Mouse (Mus musculus): ENCODE measurements around the gene Hnf1b. TPM values are rescaled to one million over a fixed set of nuclear protein-coding genes. Genes with fewer than 3 reads are reported as not detected.
A peak's percentile ranks its signal among the peaks of the same experiment; 100 is the strongest.

Hnf1b gene
- polyA plus RNA-seq, 1 experiment from 2014 or later: not detected

DNA sequence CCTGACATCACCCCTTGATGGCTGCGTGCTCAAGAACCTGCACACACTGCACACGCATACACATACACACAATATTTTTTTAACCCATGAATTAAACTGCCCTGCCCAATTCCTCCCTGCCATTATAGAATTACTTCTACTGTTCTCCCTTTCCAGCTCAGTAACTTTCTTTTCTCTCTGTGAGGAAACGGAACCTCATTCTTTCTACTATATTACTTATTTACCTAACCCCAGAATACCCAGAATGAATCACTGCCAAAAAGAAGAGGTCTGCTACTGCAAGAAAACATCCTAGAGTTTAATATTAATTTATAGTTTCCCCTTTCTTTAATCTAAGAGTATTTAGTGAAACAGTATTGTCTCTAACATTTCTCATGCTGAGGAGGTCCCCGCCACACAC, 83.5 kb downstream of the Hnf1b start:
- no peaks in the 10 kb centered on the region for H3K9me3 ChIP-seq (ENCODE audit: control insufficient read depth, low read length)
- DNase-seq (ENCODE audit: low spot score, missing footprints) (no peak), ATAC-seq (ENCODE audit: low FRiP score) (no peak)
- H3K4me2 ChIP-seq: no peak overlapping the region
- H3K27me3 ChIP-seq (ENCODE audit: control insufficient read depth, insufficient read depth, low read length): 0 out of 2 replicates have a peak, but pooled peaks cover 2% of the 10 kb centered on the region
- H3K9ac ChIP-seq (ENCODE audit: low read length): no peak overlapping the region
- no peak overlapping the region for H3K27ac ChIP-seq (ENCODE audit: low read depth, low read length)
- no peaks in the 10 kb centered on the region for H3K36me3 ChIP-seq (ENCODE audit: control insufficient read depth, insufficient read depth, low read length)
- no peaks in the 10 kb centered on the region for H3K4me1 ChIP-seq (ENCODE audit: control insufficient read depth, insufficient read depth, low read length)
- H3K4me3 ChIP-seq (ENCODE audit: low read depth, low read length): no peak overlapping the region
- 88% methylated on average over 4 of the region's 4 CpGs for WGBS

DNA sequence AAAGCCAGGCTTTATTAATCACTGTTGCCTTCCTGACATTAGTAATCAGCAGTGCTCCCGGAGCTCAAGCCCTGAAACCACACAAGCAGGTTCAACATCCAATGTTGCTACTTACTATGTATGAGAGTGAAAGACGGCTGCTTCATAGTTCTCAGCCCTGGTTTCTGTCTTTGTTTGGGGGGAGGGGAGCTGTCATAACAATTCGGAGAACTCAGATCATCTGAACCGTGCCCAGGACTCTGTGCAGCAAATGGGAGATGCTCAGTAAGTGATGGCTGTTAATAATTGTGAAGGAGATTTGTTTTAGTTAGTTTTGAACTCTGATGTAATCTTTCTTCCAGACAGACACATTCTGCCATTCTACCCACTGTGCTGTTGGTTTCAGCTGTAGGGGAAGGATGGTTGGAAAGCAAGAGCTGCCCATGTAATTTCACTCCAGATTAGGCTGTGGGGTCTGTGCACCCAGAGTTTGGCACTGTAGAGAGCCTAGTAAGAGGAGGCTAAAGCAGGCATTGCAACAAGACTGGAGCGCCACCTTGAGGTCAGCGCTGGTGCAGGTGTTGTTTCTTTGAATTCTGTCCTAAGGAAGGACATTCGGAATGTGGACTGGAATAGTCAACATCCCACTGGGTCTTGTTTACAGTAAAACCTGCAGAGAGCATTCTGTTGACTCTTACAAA, 86.3 kb downstream of the Hnf1b start:
- H3K36me3 ChIP-seq (ENCODE audit: control insufficient read depth, insufficient read depth, low read length): no peaks in the 10 kb centered on the region
- H3K4me3 ChIP-seq (ENCODE audit: low read depth, low read length): no peak overlapping the region
- H3K9ac ChIP-seq (ENCODE audit: low read length): no peak overlapping the region
- no peak overlapping the region for H3K27ac ChIP-seq (ENCODE audit: low read depth, low read length)
- H3K27me3 ChIP-seq (ENCODE audit: control insufficient read depth, insufficient read depth, low read length): 0 out of 2 replicates have a peak, but pooled peaks cover 2% of the 10 kb centered on the region
- no peaks in the 10 kb centered on the region for H3K4me1 ChIP-seq (ENCODE audit: control insufficient read depth, insufficient read depth, low read length)
- H3K9me3 ChIP-seq (ENCODE audit: control insufficient read depth, low read length): no peaks in the 10 kb centered on the region
- DNase-seq (ENCODE audit: low spot score, missing footprints) (peak; percentile 99), ATAC-seq (ENCODE audit: low FRiP score) (no peak)
- WGBS: 22% methylated on average over 7 of the region's 7 CpGs
- H3K4me2 ChIP-seq: no peak overlapping the region

DNA sequence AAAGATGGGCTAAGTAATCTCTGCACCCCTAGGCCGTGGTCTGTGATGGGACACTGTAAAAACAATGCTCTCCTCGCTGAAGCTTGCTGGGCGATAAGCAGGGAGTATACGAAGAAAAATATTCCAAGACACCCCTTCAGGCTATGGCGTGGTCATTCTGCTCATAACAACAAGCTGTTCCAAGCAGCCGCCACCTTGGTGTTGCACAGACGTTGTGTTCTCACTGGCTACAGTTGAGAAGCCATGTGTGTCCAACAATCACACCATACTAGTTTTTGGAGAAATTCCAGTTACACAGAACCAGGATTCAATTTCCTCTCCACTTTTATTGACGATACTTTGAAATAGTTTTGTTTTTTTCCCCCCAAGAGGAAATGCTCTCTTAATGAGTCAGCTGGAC, 88.7 kb downstream of the Hnf1b start:
- 85% methylated on average over 8 of the region's 8 CpGs for WGBS
- no peak overlapping the region for H3K27ac ChIP-seq (ENCODE audit: low read depth, low read length)
- no peaks in the 10 kb centered on the region for H3K36me3 ChIP-seq (ENCODE audit: control insufficient read depth, insufficient read depth, low read length)
- no peak for ATAC-seq (ENCODE audit: low FRiP score)
- no peak overlapping the region for H3K9ac ChIP-seq (ENCODE audit: low read length)
- peaks cover 6% of the 10 kb centered on the region for H3K4me1 ChIP-seq (ENCODE audit: control insufficient read depth, insufficient read depth, low read length)
- no peak for DNase-seq (ENCODE audit: low spot score, missing footprints)
- H3K4me2 ChIP-seq: no peak overlapping the region
- H3K9me3 ChIP-seq (ENCODE audit: control insufficient read depth, low read length): no peaks in the 10 kb centered on the region
- no peak overlapping the region for H3K4me3 ChIP-seq (ENCODE audit: low read depth, low read length)
- 0 out of 2 replicates have a peak, but pooled peaks cover 2% of the 10 kb centered on the region for H3K27me3 ChIP-seq (ENCODE audit: control insufficient read depth, insufficient read depth, low read length)

DNA sequence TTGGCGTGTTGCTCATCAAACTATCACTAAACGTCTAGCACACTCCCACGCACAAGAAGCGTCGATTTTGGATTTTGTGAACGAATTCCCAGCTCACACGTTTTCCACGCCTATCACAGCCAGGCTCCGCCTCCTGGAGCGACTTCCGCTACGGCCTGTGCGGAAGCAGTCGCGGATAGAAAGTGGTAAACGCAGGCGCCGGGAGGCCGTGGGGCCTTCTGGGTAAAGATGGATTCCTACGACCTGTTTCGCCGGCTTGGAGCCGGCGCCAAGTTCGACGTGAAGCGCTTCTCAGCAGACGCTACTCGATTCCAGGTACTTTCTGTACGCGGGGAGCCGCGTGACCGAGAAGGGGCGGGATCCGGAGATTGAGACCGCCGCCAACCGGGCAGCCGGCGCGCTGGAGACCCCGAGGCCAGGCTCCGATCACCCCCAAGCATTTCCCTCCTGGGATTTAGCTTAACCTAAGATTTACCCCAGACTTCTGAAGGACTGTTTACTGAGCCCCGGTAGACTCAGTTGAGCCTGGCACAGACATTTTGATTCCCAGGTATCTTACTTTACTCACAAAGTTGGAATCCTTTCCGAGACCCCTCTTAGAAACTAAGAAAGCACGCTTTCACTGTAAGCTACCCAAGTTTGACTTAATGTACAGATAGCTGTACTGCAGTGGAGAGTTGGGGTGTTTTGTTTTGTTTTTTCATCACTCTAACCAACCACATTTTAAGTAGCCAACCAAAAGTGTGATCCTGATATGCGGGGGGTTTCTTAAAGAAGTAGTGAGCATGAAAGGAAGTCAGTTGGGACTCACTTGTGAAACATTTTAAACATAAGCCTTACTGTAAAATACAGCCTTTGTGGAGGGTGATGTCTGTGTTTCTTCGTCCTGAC, 92.3 kb downstream of the Hnf1b start, which contains the start of gene Ddx52:
Ddx52 (plus strand) TSS at position 113 of the 891 bp plus-strand sequence.
- peaks cover 14% of the 10 kb centered on the region for H3K36me3 ChIP-seq (ENCODE audit: control insufficient read depth, insufficient read depth, low read length)
- peaks cover 6% of the 10 kb centered on the region for H3K4me1 ChIP-seq (ENCODE audit: control insufficient read depth, insufficient read depth, low read length)
- WGBS: 1% methylated on average over 49 of the region's 49 CpGs
- no peak within 1 kb of the TSS for H3K27ac ChIP-seq (ENCODE audit: low read depth, low read length)
- peak within 1 kb of the TSS; percentile 92 for H3K9ac ChIP-seq (ENCODE audit: low read length)
- ATAC-seq (ENCODE audit: low FRiP score) (peak; percentile 92), DNase-seq (ENCODE audit: low spot score, missing footprints) (peak; percentile 98)
- H3K4me3 ChIP-seq (ENCODE audit: low read depth, low read length): peak within 1 kb of the TSS; percentile 80
- no peaks in the 10 kb centered on the region for H3K9me3 ChIP-seq (ENCODE audit: control insufficient read depth, low read length)
- H3K4me2 ChIP-seq: peak within 1 kb of the TSS; percentile 71
- 0 out of 2 replicates have a peak, but pooled peaks cover 2% of the 10 kb centered on the region for H3K27me3 ChIP-seq (ENCODE audit: control insufficient read depth, insufficient read depth, low read length)

Other genes with a start within 250 kb of the Hnf1b start
- not detected in 2 replicates for gene Rpl9-ps1, start 204.4 kb upstream of the Hnf1b start, polyA plus RNA-seq (2014; fragmentation: Nextera tagmentation; extraction: Ambion mirVana)
- 0.79 and 1.2 TPM in 2 replicates for gene Ccl3, start 200.7 kb upstream of the Hnf1b start, polyA plus RNA-seq (2014; fragmentation: Nextera tagmentation; extraction: Ambion mirVana)
- not detected in 2 replicates for gene Ccl4, start 187.5 kb upstream of the Hnf1b start, polyA plus RNA-seq (2014; fragmentation: Nextera tagmentation; extraction: Ambion mirVana)
- gene Wfdc17, start 146.1 kb upstream of the Hnf1b start, polyA plus RNA-seq (2014; fragmentation: Nextera tagmentation; extraction: Ambion mirVana): not detected in 2 replicates
- gene Wfdc18, start 141.0 kb upstream of the Hnf1b start, polyA plus RNA-seq (2014; fragmentation: Nextera tagmentation; extraction: Ambion mirVana): not detected in 2 replicates
- not detected in 2 replicates for gene Wfdc21, start 103.1 kb upstream of the Hnf1b start, polyA plus RNA-seq (2014; fragmentation: Nextera tagmentation; extraction: Ambion mirVana)
- gene Heatr6, start 96.4 kb upstream of the Hnf1b start, polyA plus RNA-seq (2014; fragmentation: Nextera tagmentation; extraction: Ambion mirVana): 30.1 and 31.9 TPM in 2 replicates
- 50.8 and 58.0 TPM in 2 replicates for gene Ddx52, start 92.0 kb downstream of the Hnf1b start, polyA plus RNA-seq (2014; fragmentation: Nextera tagmentation; extraction: Ambion mirVana)
- 18.8 and 20.0 TPM in 2 replicates for gene Synrg, start 114.4 kb downstream of the Hnf1b start, polyA plus RNA-seq (2014; fragmentation: Nextera tagmentation; extraction: Ambion mirVana)
- gene Dusp14, start 219.2 kb downstream of the Hnf1b start, polyA plus RNA-seq (2014; fragmentation: Nextera tagmentation; extraction: Ambion mirVana): 7.2 and 8.8 TPM in 2 replicates